Mouse (Mus musculus): Measurements from ENCODE around the gene Zfp383.

- TF ChIP-seq POLR2A (IDR thresholded peaks at IDR 0.05; ENCODE audit: borderline replicate concordance, control insufficient read depth, low read depth, low read length) (no peak; the same call in 1 of the 2 replicates), CTCF (IDR thresholded peaks at IDR 0.05; ENCODE audit: control insufficient read depth, insufficient read depth, low read length) (no peak)
Observed at GRCm38 (mm10) chr7:29908130-29908950, at the start of gene Zfp383.

Measured in bone marrow, adult 2 months (tissue).